Mouse (Mus musculus): ENCODE measurements around the gene Cdh22.

DNA sequence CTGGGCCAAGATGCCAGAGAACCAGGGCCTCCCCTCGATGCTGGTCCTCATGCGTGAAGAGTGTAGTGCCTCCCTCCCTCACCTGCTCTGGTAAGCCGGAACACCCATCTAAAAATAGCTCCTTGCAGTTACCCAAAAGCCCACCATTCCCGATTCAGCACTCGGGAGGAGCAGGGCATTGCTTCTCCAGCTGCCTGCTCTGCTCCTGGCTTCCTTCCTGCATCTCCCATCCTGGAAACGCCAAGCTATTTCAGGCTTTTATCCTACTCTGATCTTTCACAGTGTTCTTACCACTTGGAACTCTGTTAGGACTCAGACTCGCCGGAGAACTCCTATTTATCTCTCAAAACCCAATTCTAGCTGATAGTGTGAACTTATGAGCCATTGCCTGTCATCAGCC is 5.7 kb upstream of the Cdh22 start:
- TF ChIP-seq CTCF (IDR thresholded peaks at IDR 0.05) (no peak), EP300 (IDR thresholded peaks at IDR 0.05) (no peak)
